Mouse (Mus musculus): ENCODE data around the gene Tmem161a. TPM values are rescaled to one million over a fixed set of nuclear protein-coding genes. Genes with fewer than 3 reads are reported as not detected.

Gene Tmem161a
- polyA plus RNA-seq, 1 experiment from 2014 or later: 31.2 TPM

DNA sequence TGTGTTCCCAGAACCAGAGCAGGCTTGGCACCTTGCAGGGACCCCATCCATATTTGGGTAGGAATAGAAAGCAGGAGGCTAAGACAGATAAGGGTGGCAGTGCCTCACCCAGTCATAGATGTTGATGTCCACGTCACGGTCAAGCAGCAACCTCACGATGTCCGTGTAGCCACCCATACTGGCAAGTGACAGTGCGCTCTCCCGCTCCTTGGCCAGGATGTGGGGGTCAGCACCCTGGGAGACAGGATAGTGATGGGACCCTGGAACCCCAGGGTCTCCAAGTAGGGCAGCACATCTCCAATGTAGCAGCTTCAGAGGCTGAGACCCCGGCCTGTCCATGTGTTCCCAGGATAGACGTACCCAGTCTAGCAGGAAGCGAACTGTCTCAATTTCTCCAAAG is 37.2 kb upstream of the Tmem161a start:
- no peaks in the 10 kb centered on the region for H3K9me3 ChIP-seq (ENCODE audit: control insufficient read depth, low read length)
- H3K4me1 ChIP-seq (ENCODE audit: control insufficient read depth, insufficient read depth, low read length): peaks cover 13% of the 10 kb centered on the region
- no peak overlapping the region for H3K4me2 ChIP-seq (ENCODE audit: low read length)
- WGBS: 91% methylated on average over 9 of the region's 9 CpGs
- H3K9ac ChIP-seq (replicated peaks; ENCODE audit: low read length): no peak overlapping the region
- no peak overlapping the region for H3K27ac ChIP-seq (replicated peaks; ENCODE audit: low read depth, low read length)
- ATAC-seq (ENCODE audit: low FRiP score, low TSS enrichment) (no peak), DNase-seq (no peak)
- H3K27me3 ChIP-seq (ENCODE audit: control insufficient read depth, insufficient read depth, low read length): no peaks in the 10 kb centered on the region
- H3K4me3 ChIP-seq (replicated peaks; ENCODE audit: low read depth, low read length): no peak overlapping the region
- peaks cover 38% of the 10 kb centered on the region for H3K36me3 ChIP-seq (ENCODE audit: control insufficient read depth, insufficient read depth, low read length)

DNA sequence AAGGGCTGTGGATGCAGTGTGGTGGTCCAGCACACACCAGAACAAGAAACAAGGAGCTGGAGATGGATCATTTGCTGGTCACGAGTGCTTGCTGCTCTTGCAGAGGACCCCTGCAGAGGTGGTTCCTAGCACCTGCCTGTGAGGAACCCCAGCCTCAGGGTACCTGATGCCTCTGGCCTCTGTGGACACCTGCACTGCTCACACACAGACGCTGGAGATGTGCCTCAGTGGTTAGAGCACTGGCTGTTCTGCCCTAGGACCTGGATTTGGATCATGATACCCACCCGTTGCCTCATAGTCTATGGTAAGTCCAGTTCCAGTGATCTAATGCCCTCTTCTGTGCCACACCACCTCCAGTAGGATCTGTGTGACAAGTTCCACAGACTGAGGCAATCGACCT is 35.6 kb upstream of the Tmem161a start:
- no peak overlapping the region for H3K27ac ChIP-seq (replicated peaks; ENCODE audit: low read depth, low read length)
- no peak for DNase-seq
- no peak for ATAC-seq (ENCODE audit: low FRiP score, low TSS enrichment)
- no peaks in the 10 kb centered on the region for H3K27me3 ChIP-seq (ENCODE audit: control insufficient read depth, insufficient read depth, low read length)
- 94% methylated on average over 4 of the region's 4 CpGs for WGBS
- no peak overlapping the region for H3K4me3 ChIP-seq (replicated peaks; ENCODE audit: low read depth, low read length)
- H3K9ac ChIP-seq (replicated peaks; ENCODE audit: low read length): no peak overlapping the region
- H3K36me3 ChIP-seq (ENCODE audit: control insufficient read depth, insufficient read depth, low read length): peaks cover 38% of the 10 kb centered on the region
- no peak overlapping the region for H3K4me2 ChIP-seq (ENCODE audit: low read length)
- H3K9me3 ChIP-seq (ENCODE audit: control insufficient read depth, low read length): no peaks in the 10 kb centered on the region
- peaks cover 22% of the 10 kb centered on the region for H3K4me1 ChIP-seq (ENCODE audit: control insufficient read depth, insufficient read depth, low read length)

DNA sequence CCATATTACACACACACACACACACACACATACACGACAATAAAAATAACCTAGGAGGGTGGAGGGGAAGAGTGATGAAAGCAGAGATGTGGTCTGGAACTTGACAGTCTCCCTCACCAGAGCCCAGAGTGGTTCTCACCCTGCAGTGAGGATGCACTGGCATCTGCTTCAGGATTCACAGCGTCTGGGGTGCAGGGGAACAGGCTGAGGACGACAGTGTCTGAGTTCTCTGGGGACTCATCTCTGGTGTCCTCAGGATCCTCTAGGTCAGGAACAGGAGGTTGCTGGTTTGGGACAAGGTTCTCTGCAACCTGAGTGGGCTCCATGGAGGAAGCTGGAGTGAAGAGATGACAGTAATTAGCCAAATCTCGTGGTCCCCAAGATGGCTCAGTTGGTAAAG is 34.3 kb upstream of the Tmem161a start:
- Histone ChIP-seq H3K27ac (replicated peaks; ENCODE audit: low read depth, low read length) (no peak overlapping the region), H3K27me3 (ENCODE audit: control insufficient read depth, insufficient read depth, low read length) (no peaks in the 10 kb centered on the region), H3K4me3 (replicated peaks; ENCODE audit: low read depth, low read length) (peak overlapping the region; percentile 55; the same call in 1 of the 2 replicates), H3K4me1 (ENCODE audit: control insufficient read depth, insufficient read depth, low read length) (peaks cover 19% of the 10 kb centered on the region), H3K9me3 (ENCODE audit: control insufficient read depth, low read length) (no peaks in the 10 kb centered on the region), H3K9ac (replicated peaks; ENCODE audit: low read length) (peak overlapping the region; percentile 12; the same call in 1 of the 2 replicates), H3K4me2 (ENCODE audit: low read length) (peak overlapping the region; percentile 65), H3K36me3 (ENCODE audit: control insufficient read depth, insufficient read depth, low read length) (peaks cover 42% of the 10 kb centered on the region)
- whole genome bisulfite sequencing: 82% methylated on average over 4 of the region's 4 CpGs
- DNase-seq (no peak), ATAC-seq (ENCODE audit: low FRiP score, low TSS enrichment) (no peak)

DNA sequence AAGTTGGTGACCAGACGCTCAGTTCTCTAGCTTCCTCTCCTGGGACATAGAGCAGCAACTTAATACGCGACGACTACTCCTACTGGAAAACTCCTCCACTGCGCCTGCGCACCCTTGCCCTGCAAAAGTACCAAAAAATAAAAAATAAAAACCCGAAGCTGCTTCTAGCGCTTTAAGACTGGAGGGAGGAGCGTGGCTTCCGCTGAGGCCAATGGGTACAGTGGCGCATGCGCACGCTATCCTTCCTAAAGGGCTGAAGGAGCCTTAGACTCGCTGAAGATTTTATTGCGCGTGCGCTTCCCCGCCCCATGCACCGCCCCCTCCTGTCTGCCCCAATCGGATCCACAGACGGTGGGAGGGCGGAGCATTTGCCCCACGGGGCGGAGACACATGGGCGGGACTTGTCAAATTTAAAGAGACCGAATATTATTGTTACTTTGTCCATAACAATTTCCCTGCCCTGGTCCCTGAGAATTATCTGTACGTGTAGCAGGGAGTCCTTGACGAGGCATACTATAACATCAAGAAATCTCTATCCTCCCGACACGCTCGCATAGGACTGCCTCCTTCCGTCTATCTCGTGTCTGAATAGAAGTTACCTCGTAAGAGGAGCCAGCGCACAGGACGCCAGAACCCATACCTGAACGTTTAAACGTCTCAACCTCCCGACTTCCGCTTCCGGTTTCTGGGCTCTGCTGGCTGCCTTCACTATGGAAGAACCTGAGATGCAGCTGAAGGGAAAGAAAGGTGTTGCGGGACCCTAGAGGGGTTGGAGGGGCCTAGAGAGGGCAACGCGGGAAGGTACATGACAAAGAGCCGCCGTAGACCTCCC is 32.9 kb upstream of the Tmem161a start, which contains the start of the genes Rfxank, Borcs8 and Mef2b:
Rfxank (minus strand) TSS at position 129 of the 832 bp plus-strand sequence.
Borcs8 (plus strand) TSS at position 474 of the 832 bp plus-strand sequence.
Mef2b (plus strand) TSS at position 686 of the 832 bp plus-strand sequence.
- H3K9ac ChIP-seq (replicated peaks; ENCODE audit: low read length): peak within 1 kb of the TSS; percentile 68
- H3K4me3 ChIP-seq (replicated peaks; ENCODE audit: low read depth, low read length): peak within 1 kb of the TSS; percentile 55
- ATAC-seq (ENCODE audit: low FRiP score, low TSS enrichment): peak; percentile 97
- under 1% methylated on average over 46 of the region's 46 CpGs for WGBS
- peak within 1 kb of the TSS; percentile 62 for H3K27ac ChIP-seq (replicated peaks; ENCODE audit: low read depth, low read length)
- H3K27me3 ChIP-seq (ENCODE audit: control insufficient read depth, insufficient read depth, low read length): no peaks in the 10 kb centered on the region
- DNase-seq: peak; percentile 100
- peaks cover 19% of the 10 kb centered on the region for H3K4me1 ChIP-seq (ENCODE audit: control insufficient read depth, insufficient read depth, low read length)
- H3K9me3 ChIP-seq (ENCODE audit: control insufficient read depth, low read length): no peaks in the 10 kb centered on the region
- peaks cover 37% of the 10 kb centered on the region for H3K36me3 ChIP-seq (ENCODE audit: control insufficient read depth, insufficient read depth, low read length)
- peak within 1 kb of the TSS; percentile 66 for H3K4me2 ChIP-seq (ENCODE audit: low read length)

DNA sequence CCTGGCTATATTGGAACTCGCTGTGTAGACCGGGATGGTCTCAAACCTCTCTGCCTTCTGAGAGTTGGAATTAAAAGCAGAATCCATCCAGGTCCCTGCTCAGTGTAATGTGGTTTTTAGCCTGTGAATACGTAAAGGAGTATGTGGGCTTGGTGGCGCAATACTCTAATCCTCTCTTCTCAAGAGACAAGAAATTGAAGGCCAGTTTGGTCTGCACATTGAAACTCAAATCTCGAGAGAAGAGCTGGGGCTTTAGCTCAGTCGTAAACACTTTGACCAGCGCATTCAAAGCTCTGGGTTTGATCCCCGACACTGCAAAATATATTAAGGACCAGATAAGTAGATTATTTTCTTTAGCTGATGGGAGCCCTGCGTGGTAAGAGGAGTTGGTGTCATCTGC is 32.2 kb upstream of the Tmem161a start:
- Histone ChIP-seq H3K4me1 (ENCODE audit: control insufficient read depth, insufficient read depth, low read length) (peaks cover 19% of the 10 kb centered on the region), H3K9me3 (ENCODE audit: control insufficient read depth, low read length) (no peaks in the 10 kb centered on the region), H3K9ac (replicated peaks; ENCODE audit: low read length) (peak overlapping the region; percentile 68), H3K36me3 (ENCODE audit: control insufficient read depth, insufficient read depth, low read length) (peaks cover 37% of the 10 kb centered on the region), H3K27me3 (ENCODE audit: control insufficient read depth, insufficient read depth, low read length) (no peaks in the 10 kb centered on the region), H3K27ac (replicated peaks; ENCODE audit: low read depth, low read length) (peak overlapping the region; percentile 62; the same call in 1 of the 2 replicates), H3K4me3 (replicated peaks; ENCODE audit: low read depth, low read length) (peak overlapping the region; percentile 55), H3K4me2 (ENCODE audit: low read length) (peak overlapping the region; percentile 66)
- 12% methylated on average over 9 of the region's 9 CpGs for WGBS
- DNase-seq: no peak
- ATAC-seq (ENCODE audit: low FRiP score, low TSS enrichment): no peak

DNA sequence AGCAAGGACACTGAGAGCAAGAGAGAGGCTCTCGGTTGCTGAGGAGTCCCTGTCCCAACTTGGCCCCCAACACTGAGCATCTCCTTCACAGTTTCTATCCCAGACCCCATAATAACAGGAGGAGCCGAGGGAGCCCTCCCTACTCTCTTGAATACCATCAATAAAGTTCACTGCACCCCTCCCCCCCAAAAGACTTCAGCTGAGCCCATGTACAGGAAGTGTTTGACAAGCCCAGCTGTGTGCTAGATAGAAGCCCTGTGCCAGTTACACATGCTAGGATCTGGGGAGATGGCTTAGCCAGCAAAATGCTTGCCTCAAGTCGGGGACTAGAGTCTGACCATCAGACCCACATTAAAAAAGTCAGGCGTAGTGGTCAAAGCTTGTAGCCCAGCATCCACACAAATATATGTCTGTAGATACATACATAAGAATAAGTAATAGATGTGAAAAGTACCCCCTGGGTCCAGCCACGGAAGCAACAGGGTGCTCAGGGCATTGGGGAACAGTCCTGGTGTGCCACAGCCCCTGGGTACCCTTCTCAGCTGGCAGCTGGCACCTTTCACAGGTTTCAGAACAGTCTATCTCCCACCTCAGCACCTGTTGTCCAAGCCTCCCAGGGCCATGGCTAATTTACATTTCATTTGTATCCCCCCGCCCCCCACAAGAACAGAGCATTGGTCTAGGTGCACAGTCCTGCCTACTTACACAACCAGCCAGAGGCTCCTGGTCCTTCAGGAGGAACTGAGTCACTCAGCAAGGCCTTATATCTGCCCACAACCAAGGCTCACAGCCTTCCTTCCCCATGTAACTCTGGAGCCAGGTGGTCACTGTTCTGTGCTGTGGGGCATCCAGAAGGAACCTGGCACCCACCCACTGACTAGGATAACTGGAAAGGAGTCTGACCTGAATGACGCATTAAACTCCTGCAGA is 24.2 kb upstream of the Tmem161a start:
- Histone ChIP-seq H3K4me2 (ENCODE audit: low read length) (no peak overlapping the region), H3K27ac (replicated peaks; ENCODE audit: low read depth, low read length) (no peak overlapping the region), H3K9ac (replicated peaks; ENCODE audit: low read length) (no peak overlapping the region), H3K27me3 (ENCODE audit: control insufficient read depth, insufficient read depth, low read length) (no peaks in the 10 kb centered on the region), H3K4me3 (replicated peaks; ENCODE audit: low read depth, low read length) (no peak overlapping the region), H3K4me1 (ENCODE audit: control insufficient read depth, insufficient read depth, low read length) (no peaks in the 10 kb centered on the region), H3K9me3 (ENCODE audit: control insufficient read depth, low read length) (no peaks in the 10 kb centered on the region), H3K36me3 (ENCODE audit: control insufficient read depth, insufficient read depth, low read length) (peaks cover 38% of the 10 kb centered on the region)
- 88% methylated on average over 7 of the region's 7 CpGs for WGBS
- ATAC-seq (ENCODE audit: low FRiP score, low TSS enrichment) (no peak), DNase-seq (no peak)

DNA sequence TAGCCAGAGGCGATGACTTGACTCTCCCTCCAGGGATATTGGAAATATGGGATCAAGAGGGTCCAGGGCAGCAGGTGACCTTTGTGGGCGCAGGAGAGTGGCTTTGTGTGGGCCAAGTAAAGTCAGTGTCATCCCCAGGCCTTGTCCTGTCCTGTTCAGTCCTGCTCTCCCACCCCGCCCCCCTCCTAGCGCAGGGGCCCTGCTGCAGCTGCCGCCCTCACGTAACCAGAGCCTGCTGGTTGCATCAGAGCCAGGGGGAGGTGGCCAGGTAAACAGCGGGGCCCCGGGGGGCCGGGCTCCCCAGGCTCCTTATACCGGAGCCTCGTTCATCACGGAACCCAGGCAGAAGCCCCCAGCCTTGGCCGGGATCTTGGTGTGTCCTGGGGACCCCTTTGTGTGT is 22.0 kb upstream of the Tmem161a start:
- Histone ChIP-seq H3K27me3 (ENCODE audit: control insufficient read depth, insufficient read depth, low read length) (no peaks in the 10 kb centered on the region), H3K4me2 (ENCODE audit: low read length) (no peak overlapping the region), H3K9me3 (ENCODE audit: control insufficient read depth, low read length) (no peaks in the 10 kb centered on the region), H3K4me3 (replicated peaks; ENCODE audit: low read depth, low read length) (no peak overlapping the region), H3K27ac (replicated peaks; ENCODE audit: low read depth, low read length) (no peak overlapping the region), H3K36me3 (ENCODE audit: control insufficient read depth, insufficient read depth, low read length) (peaks cover 21% of the 10 kb centered on the region), H3K9ac (replicated peaks; ENCODE audit: low read length) (no peak overlapping the region), H3K4me1 (ENCODE audit: control insufficient read depth, insufficient read depth, low read length) (no peaks in the 10 kb centered on the region)
- 21% methylated on average over 13 of the region's 13 CpGs for WGBS
- DNase-seq (no peak), ATAC-seq (ENCODE audit: low FRiP score, low TSS enrichment) (no peak)

DNA sequence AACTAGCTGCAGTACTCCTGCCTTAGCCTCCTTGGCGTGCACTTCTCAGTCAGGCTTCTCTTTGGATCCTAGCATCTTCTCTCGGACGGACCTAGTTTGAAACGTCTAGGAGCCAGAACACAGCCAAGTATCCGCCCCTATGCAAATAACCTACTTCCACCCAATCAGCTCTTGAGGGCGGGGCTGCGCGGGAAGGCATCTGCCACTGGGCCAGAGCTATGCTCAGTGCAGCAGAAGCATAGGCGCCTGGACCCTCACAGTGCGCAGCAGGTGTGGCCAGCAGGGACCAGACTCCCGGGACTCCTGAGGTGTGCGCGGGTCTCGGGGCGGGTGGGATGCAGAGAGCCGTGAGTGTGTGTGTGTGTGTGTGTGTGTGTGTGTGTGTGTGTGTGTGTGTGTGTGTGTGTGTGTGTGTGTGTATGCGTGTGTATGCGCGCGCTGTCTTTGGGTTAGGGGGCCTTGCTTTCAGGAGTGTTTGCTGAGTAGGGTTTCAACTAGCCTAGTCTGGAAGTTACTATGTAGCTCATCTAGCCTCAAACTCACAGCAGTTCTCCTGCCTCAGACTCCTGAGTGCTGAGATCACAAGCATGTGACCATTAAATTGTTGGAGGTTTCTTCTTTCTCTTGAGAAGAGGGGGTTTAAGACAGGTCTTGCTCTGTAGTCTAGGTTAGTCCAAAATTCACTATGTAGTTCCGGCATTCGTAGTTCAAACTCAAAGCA is 19.5 kb upstream of the Tmem161a start:
- Histone ChIP-seq H3K9ac (replicated peaks; ENCODE audit: low read length) (no peak overlapping the region), H3K4me2 (ENCODE audit: low read length) (peak overlapping the region; percentile 29), H3K9me3 (ENCODE audit: control insufficient read depth, low read length) (no peaks in the 10 kb centered on the region), H3K27ac (replicated peaks; ENCODE audit: low read depth, low read length) (no peak overlapping the region), H3K4me1 (ENCODE audit: control insufficient read depth, insufficient read depth, low read length) (no peaks in the 10 kb centered on the region), H3K4me3 (replicated peaks; ENCODE audit: low read depth, low read length) (no peak overlapping the region), H3K36me3 (ENCODE audit: control insufficient read depth, insufficient read depth, low read length) (no peaks in the 10 kb centered on the region), H3K27me3 (ENCODE audit: control insufficient read depth, insufficient read depth, low read length) (no peaks in the 10 kb centered on the region)
- peak; percentile 88 for ATAC-seq (ENCODE audit: low FRiP score, low TSS enrichment)
- 16% methylated on average over 22 of the region's 22 CpGs for WGBS
- peak; percentile 83 for DNase-seq
